Mouse (Mus musculus): ENCODE data around the gene Litaf.
"Not testable (repeated sequence)": the region's sequence is repeated elsewhere in the genome, so short reads cannot be mapped to it uniquely, and the experiment has no call there.

Litaf gene

DNA sequence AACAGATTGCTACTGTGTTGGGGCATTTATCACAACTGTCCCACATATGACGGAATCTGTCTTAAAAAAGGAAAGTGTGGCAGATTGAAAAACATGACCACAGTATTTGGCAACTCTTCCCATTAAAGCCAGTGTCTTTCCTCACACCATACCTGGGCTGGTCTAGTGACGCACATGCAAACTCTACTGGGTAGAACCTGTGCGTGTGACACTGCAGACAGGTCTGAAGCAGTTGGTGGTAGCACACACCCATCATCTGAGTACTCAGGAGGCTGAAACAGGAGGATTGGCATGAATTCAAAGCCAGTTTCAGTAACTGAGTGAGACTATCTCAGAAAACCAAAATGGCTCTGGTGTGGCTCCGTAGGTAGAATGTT lies 43.9 kb downstream of the Litaf start:
- no peak for DNase-seq (ENCODE audit: low read depth, low spot score)

DNA sequence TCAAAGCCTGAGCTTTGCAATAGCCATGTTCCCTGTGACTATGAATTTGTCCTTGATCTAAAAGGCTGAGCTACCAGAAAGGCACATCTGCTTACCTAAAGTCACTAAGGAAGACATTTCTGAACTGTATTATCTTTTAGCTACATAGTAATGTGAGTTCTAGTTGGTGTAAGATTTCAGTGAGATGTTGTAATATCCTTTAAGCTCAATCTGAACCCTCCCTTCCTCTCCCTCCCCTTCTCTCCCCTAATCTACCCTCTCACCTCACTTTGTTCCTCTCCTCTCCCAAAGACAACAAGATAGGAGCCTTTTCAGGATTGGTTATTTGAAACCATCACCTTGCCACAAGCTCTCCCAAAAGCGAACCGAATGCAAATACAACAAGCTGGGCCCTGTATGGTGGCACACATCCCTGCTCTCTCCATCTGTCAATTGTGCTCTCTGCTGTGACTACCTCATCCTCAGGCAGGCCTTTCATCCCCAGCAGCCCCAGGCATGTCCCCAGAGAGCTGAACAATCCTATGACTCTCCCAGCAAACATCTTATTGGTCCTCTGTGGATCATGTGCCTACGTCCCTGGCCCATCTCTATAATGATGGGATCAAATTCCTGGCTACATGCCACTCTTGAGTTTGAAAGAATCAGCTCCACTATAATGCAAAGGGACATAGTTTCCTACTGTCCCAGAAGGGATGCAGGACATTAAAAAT lies 44.4 kb downstream of the Litaf start:
- DNase-seq (ENCODE audit: low read depth, low spot score), result no peak

DNA sequence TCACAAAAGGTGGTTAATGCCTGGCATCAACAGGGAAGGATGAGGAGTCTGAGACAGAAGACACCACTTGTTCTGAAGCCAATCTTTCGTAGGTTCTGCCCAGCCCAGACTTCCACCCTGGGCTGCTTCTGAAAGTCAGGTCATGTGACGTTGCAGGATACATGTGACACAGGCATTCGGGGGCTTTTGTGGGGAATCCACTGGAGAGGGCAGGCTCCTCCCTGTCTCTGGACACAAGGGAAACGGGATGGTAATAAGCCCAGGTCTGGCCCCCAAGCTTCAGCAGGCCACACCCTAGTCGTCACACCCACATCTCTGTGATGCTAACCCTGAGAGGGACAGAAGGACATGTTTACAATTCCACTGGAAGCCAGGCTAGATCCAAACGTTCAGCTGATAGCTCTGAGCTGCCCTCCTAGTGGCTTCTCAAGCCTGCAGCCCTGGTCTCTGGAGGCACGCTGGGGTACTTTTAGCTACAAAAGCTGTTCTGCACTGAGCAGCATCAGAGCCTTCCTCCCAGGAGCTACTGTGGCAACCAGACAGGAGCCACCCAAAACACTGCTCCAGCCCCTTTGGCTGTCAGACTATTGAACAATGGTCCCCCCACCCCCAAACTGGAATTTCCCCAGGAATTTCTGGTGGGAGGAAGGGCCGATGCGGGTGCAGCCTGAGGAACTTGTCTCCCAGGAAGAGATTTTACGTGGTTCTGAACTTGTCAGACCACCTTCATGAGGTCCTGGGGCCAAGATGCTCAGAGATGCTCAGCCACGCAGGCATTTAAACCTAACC lies 48.0 kb downstream of the Litaf start:
- peak; percentile 77 for DNase-seq (ENCODE audit: low read depth, low spot score)

DNA sequence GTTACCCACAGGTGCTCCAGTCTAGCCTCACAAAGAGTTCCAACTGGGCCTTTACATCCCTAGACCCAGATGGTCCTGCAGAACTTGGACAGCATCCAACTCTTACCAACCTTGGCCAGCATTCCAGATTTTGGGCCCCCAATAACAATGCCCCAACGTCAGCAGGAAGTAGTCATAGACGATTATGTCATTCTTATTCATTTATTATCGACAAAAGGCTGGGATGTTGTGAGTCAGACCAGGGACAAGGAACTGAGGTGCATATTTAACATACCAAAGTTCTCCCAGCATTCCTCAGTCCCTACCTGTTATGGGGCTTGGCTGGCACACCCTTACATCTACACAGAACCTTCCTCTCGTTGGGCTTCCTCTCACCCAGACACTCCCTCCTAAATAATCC lies 49.6 kb downstream of the Litaf start:
- DNase-seq (ENCODE audit: low read depth, low spot score), result peak; percentile 25

DNA sequence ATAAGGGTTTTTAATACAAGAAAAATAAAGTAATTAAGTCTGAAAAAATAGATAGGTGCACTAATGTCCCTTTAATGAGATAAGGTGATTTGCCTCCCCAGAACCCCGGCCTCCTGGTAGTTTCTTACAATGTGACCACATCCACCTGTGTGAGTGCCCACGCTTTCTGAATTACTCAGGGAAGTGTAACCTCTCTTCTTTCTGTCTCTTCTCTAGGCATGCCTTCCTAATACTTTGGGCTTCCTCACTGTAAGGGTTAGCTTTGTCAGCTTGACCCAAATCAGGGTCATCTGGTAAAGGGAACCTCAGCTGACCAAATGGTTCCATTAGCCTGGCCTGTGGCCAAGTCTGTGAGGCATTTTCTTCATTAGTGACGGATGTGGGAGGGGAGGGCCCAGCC lies 51.5 kb downstream of the Litaf start:
- no peak for DNase-seq (ENCODE audit: low read depth, low spot score)

DNA sequence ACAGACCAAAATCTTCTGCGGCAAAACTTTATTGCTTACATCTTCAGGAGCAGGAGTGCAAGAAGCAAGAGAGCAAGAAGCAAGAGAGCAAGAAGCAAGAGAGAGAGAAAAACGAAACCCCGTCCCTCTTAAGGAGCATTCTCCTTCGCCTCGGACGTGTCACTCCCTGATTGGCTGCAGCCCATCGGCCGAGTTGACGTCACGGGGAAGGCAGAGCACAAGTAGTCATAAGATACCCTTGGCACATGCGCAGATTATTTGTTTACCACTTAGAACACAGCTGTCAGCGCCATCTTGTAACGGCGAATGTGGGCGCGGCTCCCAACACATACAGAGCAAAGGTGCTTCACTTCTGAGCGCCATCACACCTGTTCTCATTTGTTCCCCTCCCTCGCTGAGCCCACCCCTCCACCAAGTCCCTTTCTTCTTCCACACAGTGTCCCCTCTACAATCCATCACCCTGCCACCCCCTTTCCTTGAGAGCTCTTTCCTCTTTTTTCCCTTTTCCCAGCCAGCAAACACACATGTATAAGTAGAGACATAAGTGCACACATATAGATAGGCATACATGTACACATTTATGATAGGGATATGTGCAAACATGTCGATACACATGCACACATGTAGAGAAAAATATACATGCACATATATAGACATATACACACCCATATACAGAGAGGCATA lies 52.4 kb downstream of the Litaf start:
- DNase-seq (ENCODE audit: low read depth, low spot score), result not testable (repeated sequence)

DNA sequence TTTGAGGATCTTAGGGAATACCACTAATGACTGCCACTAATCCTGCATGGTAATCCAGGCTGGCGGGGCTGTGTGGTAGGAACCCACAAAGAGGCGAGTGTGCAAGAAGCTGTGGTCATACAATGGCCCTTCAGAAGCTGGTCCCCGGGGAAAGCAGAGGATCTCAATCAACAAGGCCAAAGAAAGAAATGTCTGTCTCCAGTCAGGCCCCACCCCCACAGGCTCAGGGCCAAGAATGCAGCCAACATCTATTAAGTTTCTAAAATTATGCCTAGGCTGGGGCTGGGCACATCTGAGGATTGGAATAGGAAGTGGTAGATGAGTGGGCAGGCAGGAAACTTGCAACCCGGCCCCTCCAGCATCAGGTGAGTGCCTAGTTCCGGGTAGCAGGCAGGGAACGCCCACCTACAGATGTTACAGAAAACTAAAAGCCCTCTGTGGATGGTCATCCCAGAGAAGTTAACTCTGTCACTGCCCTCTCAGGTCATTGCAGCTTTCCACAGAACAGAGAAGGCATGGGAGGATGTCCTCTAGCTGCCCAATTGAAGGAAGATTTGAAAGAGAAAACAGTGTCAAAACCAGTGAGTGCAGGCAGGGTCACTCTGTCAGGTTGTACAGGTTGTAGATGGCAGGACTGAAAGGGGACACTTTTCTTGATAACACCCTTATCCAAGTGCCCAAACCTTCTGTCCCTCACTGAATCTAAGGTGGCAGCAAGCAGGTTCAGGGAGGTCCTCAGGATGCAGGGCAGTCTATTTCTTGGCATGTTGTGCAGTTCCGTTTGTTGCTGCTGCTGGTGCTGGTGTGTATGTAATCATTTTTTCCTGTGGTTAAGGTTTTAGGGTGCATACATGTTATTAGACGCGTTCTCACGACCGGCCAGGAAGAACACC lies 53.1 kb downstream of the Litaf start:
- DNase-seq (ENCODE audit: low read depth, low spot score), result no peak

DNA sequence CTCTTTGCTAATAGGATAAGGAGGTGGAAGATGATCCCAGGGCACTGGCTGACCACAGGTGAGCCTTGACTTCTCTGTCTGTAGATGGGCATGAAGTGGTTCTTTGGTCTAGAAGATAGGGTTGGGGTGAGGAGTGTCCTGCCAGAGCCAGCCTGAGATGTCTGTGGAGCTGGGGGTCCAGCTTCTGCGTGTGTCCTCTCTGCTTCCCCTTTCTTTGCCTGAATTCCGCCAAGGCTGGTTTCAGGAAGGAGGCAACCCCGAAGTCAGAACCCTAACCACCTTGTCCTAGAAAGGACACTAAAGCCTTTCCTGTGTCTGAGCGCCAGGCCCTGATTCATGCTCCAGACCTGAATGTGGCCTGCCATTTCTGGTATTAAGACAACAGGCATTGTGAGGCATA lies 54.0 kb downstream of the Litaf start:
- DNase-seq (ENCODE audit: low read depth, low spot score), result no peak

DNA sequence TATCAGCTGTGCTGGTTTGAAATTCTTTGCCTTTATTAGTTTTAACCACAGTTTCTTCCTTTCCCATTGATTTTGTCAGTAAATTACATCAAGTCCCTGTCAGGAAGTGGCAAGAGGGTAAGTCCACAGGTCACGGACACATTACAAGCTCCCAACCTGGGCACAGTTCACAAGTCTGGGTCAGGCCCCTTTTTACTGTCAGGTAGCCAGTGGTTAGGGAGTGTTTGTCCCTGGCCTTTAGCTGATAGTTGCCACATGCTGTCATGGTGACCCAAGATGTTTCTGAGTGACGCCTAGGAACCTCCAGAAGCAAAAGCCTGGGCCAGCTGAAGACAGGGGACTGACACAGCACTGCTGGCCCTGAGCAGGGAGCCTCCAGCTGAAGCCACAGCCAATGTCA lies 54.8 kb downstream of the Litaf start:
- no peak for DNase-seq (ENCODE audit: low read depth, low spot score)

DNA sequence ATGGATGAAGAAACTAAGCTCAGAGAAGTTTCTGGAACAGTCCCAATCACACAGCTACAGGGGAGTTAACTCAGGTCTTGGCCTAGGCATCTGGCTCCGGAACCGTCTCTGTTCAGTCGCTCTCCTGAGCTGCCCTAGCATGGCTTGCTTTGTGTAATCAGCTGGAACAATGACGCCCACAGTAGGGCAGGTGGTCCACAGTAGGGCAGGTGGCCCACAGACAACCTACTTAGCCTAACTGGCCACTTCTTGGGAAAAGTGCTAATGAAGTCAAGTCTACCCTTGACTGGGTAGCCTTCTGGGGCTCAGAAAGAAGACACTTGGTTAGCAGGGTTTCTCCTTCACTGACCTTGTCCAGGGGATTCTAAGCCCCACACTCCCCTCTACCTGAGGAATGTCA lies 55.7 kb downstream of the Litaf start:
- no peak for DNase-seq (ENCODE audit: low read depth, low spot score)

DNA sequence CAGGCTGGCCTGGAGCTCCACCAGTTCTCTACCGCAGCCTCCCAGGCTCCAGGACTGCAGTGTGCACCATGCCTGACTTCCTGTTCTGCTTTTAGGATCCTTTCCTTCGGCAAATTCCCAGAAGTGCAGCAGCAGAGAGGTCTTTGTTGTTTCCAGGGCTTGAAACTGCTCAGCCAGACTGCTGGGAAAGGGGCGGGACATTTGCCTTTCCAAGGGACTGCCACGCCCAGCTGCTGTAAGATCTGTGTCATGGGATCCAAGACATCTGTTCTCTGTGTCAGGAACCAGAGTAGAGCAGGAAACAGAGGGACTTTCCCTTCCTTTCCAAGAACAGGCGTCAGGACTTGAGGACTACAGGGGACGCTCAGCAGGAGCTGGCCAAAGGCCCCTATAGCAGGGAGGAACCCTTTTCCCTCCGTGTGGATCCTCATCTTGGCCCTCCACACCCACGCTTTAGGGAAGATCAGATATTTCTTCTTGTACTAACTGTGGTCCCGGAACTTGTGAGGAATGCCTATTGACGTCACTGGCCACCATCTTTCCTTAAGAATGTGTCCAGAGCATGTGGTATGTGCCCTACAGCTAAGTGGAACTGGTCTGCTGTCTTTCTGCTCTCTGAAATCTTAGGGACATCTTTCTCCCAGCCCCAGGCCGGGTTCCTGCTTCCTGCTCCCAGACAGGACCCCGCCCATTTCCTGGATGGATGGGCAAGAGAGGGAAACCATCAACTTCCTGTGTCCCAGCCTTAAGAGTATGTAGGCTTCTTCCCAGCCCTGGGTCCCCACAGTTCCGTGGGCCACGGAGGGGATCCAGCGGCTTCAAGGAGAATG lies 57.6 kb downstream of the Litaf start:
- peak; percentile 97 for DNase-seq (ENCODE audit: low read depth, low spot score)

DNA sequence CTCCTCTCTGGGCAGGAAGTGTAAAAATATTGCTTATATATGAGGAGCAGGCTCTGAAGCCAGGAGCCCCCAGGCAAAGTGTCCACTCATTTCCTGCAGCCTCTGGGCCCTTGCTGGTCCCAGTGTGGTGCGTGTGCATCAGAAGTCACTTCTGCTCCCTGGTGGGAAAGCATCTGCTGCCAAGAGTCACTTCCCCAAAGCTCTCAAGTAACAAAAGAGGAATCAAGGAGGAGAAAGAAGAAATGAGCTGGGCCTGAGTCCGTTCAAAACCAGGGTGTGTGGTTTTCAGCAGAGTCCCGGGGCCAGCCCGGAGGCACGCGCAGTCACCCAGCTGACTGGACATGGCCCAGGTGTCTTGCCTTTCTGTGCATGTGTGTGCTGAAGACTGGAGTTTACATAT lies 59.9 kb downstream of the Litaf start:
- DNase-seq (ENCODE audit: low read depth, low spot score), result no peak

DNA sequence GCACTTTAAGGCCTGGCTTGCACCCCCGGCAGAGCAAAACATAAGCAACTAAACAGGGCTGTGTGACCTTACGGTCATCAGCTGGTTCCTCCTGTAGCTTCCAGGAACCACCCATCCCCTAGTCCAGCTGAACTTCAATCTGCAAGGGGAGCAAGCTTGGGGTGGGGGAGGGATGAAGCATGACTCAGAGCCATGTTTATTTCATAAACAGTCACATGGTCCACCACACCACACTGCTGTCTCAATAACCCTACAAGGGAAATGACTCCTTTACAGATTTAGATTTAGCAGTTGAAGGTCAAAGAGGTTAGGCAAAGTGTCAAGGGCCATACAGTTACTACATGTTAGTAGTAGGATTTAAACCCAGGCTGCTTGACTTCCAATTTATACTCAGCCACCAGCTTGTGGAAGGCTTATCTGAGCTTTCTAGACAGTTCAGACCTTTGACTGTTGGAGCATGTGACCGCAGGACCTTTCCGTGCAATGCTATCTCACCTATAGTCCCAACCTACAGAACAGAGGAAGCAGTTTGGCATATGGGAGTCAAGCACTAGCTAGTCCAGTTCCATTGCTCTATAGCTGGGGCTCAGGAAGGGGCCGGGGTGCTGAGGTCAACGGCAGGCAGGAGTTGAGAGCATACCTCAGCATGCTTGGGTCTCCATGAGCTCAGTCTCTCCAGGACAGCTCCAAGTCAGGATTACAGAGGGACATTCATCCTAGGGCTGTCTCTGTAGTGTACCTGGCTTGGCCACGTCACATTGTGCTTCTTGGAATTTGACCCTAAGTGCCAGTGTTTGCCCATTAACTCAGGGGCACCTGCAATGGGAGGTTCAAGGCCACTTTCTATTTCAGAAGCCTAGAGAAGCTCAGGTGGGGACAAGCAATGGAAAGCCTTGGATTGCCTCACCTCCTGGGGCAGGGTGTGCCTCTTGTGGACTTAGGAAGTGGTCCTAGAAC lies 64.0 kb downstream of the Litaf start:
- DNase-seq (ENCODE audit: low read depth, low spot score), result no peak

DNA sequence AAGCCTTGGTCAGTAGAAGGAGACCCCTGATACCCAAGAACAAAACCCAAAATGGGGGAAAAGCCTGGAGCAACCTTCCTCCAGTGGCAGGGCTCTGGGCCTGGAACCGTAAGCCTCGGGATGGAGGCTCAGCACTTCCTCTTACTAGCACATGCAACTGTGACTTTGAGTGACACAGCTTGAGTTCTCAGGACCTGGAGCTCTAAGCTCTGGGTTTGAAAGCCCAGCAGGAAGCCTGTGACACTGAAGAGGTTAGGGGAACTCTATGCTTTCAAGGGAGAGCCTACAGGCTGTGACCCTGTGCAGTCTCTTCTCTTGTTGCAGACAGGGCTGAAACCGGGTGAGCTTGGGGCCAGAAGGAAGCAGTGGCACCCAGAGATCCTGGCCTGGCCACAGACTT lies 66.1 kb downstream of the Litaf start:
- DNase-seq (ENCODE audit: low read depth, low spot score), result no peak

DNA sequence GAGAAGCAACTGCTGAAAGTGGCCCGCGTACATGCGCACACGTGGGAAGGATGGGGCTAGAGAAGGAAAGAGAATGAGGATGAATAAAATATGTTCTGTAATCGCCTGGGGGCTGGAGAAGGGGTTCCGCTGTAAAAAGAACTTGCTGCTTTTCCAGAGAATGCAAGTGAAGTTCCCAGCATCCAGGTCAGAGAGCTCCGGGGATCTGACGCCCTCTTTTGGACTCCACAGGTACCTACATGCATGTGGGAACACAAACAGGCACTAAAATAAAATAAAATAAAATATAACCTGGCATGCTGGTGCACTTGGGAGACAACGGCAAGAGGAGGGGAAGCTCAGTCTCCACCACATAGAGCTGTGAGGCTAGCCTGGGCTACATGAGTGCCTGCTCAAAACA lies 67.7 kb downstream of the Litaf start:
- DNase-seq (ENCODE audit: low read depth, low spot score), result peak; percentile 67

DNA sequence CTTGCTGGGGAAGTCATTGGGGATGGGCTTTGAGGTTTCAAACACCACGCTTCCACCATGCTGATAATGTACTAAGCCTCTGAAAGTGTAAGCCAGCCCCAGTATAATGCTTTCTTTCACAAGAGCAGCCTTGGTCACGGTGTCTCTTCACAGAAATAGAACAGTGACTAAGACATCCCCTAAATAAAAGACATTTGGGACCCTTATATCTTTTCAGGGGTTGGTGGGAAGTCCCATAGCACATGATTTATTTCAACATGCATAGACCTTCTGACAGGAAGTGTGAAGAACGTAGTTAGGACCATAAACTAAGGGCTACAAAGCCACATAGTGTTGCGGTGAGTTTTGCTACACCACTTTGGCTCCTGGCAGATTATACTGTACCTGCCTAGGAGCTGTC lies 69.4 kb downstream of the Litaf start:
- no peak for DNase-seq (ENCODE audit: low read depth, low spot score)

DNA sequence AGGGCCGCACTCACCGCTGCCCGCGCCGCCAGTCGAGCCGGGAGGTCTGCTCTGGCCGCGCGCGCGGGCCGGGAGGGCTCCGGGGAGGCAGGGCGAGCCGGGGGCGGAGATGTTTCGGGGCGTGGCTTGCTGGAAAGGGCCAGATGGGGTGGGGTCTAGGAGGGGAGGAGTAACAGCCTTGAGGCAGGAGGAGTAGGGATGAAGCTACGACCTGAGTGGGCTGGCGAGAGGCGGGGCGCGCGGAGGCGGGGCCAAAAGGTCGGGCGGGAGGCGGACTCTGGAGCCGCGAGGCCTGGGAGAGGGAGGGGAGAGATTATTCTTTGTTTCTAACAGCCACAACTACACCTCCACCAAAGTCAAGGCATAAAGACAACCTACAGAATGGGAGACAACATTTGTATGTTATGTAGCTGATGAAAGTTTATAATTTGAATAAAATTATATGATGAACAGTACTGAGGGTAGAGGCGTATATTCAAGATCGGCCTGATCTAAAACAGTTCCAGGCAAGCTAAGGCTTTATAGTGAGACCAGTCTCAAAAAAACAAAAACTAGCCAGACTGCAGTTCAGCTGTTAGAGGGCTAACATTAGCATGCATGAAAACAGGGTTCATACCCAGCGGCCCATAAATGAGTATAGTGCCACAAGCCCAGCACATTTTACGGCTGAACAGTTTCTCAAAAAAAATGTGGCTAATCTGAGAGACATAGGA lies 72.8 kb downstream of the Litaf start:
- peak; percentile 98 for DNase-seq (ENCODE audit: low read depth, low spot score)

DNA sequence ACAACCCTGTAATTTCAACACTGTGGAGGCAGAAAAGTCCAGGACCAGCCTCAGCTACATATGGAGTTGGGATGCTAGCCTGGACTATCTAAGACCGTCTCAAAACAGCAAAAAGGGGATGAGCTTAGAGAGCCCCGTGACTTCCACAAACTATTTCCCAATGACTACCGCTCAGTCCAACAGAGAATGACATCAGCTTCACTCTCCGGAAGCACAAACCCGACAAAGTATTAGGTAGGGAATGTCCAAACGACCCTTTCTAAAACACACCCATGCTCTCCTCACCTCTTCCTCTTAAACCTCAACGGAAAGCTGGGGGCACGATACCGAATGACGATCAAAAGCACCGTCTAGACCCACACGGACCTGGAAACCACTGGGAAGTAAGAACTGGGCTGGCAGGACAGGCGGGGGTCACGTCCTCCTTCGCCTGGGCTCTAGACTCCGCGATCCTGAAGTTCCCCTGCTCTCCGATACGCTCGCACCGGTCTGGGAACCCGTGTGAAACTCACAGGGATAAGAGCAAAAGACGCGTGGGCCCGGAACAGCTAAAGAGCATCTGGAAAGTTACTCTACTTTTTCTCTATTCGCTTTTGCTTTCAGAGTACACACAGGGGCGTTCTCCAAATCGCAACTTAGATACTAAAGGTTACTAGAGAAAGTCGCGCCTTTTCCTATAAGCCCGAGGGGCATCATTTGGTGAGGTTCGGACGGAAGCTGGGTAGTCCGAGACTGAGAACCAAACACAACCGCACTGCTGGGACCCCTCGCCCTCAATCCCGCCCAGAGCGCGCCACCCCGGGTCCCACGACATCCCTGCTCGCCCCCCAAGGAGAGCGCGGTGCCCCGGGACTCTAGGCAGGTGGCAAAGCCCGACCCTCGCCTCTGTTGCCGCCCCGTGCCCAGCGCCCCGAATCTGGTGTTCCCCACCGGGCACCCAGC lies 73.6 kb downstream of the Litaf start:
- peak; percentile 60 for DNase-seq (ENCODE audit: low read depth, low spot score)

All from ZHBTc4 (cell line).